Mouse (Mus musculus) small intestine, adult 2 months (tissue): Measurements from ENCODE around the gene Sytl4.

ENCODE experiments used
- CTCF ChIP-seq: fragments of 200-500 bp; IDR thresholded peaks from 2 replicates; pipeline ENCODE4 v1.5.1; 2012; ENCODE audit warnings: low read depth, mild to moderate bottlenecking, control low read depth, inconsistent platforms, low read length, moderate library complexity, mixed read lengths; ENCODE audit not compliant: insufficient replicate concordance, insufficient read length; ENCODE audit errors: extremely low read depth
- POLR2A ChIP-seq: fragments of 200-500 bp; IDR thresholded peaks from 2 replicates; pipeline ENCODE4 v1.6.1; 2012; ENCODE audit warnings: low read depth, mild to moderate bottlenecking, control low read depth, inconsistent platforms, low read length, moderate library complexity

- no peak for TF ChIP-seq POLR2A
- TF ChIP-seq CTCF = no peak
Observed at GRCm38 (mm10) chrX:133960617-133961016, 21.0 kb downstream of the Sytl4 start.
